Mouse (Mus musculus) heart, embryonic 13.5 days (tissue): ENCODE data around the gene Susd6. TPM values are rescaled to one million over a fixed set of nuclear protein-coding genes. Genes with fewer than 3 reads are reported as not detected.

Experiments
- ATAC-seq: fragments of 200-750 bp; cut with Nextera tagmentation; 2 replicates; pipeline ENCODE4 v1.8.0; 2017; ENCODE audit warnings: moderate TSS enrichment; ENCODE audit not compliant: insufficient number of reproducible peaks, low FRiP score, low TSS enrichment; ENCODE audit errors: extremely low read depth
- H3K27ac ChIP-seq: fragments of 300-500 bp; sonication (generic); replicated peaks from 2 replicates; pipeline ENCODE4 v1.5.1; 2015; ENCODE audit warnings: moderate library complexity, mild to moderate bottlenecking, inconsistent platforms
- H3K27me3 ChIP-seq: fragments of 300-500 bp; sonication (generic); replicated peaks from 2 replicates; pipeline ENCODE4 v1.6.1; 2015; ENCODE audit warnings: mild to moderate bottlenecking, inconsistent platforms
- H3K36me3 ChIP-seq: fragments of 300-500 bp; sonication (generic); 2 replicates; pipeline ENCODE4 v1.6.1; 2015; ENCODE audit warnings: mild to moderate bottlenecking, inconsistent platforms
- H3K4me1 ChIP-seq: fragments of 300-500 bp; sonication (generic); 2 replicates; pipeline ENCODE4 v1.6.1; 2015; ENCODE audit warnings: inconsistent platforms
- H3K4me2 ChIP-seq: fragments of 300-500 bp; sonication (generic); 2 replicates; pipeline ENCODE4 v1.6.1; 2015; ENCODE audit warnings: inconsistent platforms, mild to moderate bottlenecking, moderate library complexity
- H3K4me3 ChIP-seq: fragments of 300-500 bp; sonication (generic); 2 replicates; pipeline ENCODE4 v1.5.1; 2015; ENCODE audit warnings: moderate library complexity, mild to moderate bottlenecking, inconsistent platforms
- H3K9ac ChIP-seq: fragments of 300-500 bp; sonication (generic); 2 replicates; pipeline ENCODE4 v1.6.1; 2015; ENCODE audit warnings: inconsistent platforms, mild to moderate bottlenecking, moderate library complexity
- H3K9me3 ChIP-seq: fragments of 300-500 bp; sonication (generic); 2 replicates; pipeline ENCODE4 v1.6.1; 2016; ENCODE audit warnings: inconsistent platforms
- WGBS: fragments of 180-500 bp; shearing (Covaris S2); methylation state at CpG from one replicate; pipeline ENCODE4 v1.1.7; 2015; ENCODE audit warnings: mixed read lengths; 5-methylcytosine and 5-hydroxymethylcytosine counted together
- polyA plus RNA-seq: library from polyadenylated mRNA; unstranded; fragments of >200 nt; fragmentation: Nextera tagmentation; extraction: Ambion mirVana; gene quantifications from 2 replicates; pipeline ENCODE4 v1.2.1, GENCODE M21; 2015

Susd6 gene
- polyA plus RNA-seq, 1 experiment from 2014 or later = 14.3 TPM

DNA sequence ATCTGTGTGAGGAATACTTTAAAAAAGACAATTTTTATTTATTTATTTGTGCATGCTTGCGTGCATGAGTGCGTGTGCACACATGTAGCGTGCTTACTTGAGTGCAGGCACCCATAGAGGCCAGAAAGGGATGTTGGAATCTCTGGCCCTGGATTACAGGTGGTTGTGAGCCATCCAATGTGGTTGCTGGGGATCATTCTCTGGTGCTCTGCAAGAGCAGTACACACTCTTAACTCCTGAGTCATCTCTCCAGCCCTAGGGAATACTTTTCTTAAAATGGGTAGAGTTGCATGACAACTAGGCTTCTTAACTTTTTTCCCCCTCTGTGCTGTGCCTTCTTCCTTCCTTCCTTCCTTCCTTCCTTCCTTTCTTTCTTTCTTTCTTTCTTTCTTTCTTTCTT, 9.8 kb downstream of the Susd6 start:
- H3K4me2 ChIP-seq = no peak overlapping the region
- 96% methylated on average over 3 of the region's 3 CpGs for WGBS

DNA sequence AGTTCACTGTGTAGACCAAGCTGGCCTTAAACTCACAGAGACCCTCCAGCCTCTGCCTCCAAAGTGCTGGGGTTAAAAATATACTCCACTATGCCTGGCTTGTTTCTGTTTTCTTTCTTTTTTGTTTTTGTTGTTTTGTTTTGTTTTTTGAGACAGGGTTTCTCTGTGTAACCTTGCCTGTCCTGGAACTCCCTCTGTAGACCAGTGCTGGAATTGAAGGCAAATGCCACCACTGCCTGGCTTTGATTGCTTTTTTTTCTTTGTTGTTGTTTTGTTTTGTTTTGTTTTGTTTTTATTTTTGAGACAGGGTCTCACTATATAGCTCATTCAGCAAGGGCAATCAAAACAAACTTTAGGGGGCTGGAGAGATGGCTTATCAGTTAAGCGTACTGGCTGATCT, 11.1 kb downstream of the Susd6 start:
- no peak overlapping the region for H3K27ac ChIP-seq
- no peaks in the 10 kb centered on the region for H3K27me3 ChIP-seq
- H3K9me3 ChIP-seq = no peaks in the 10 kb centered on the region
- no peak overlapping the region for H3K4me2 ChIP-seq
- WGBS = 95% methylated on average over 1 of the region's 1 CpGs
- 0 out of 2 replicates have a peak, but pooled peaks cover 4% of the 10 kb centered on the region for H3K36me3 ChIP-seq
- peaks cover 29% of the 10 kb centered on the region for H3K4me1 ChIP-seq
- no peak for ATAC-seq
- no peak overlapping the region for H3K4me3 ChIP-seq
- no peak overlapping the region for H3K9ac ChIP-seq

More for the DNA sequence above, 9.8 kb downstream of the Susd6 start:
- Histone ChIP-seq H3K27ac (no peak overlapping the region), H3K36me3 (0 out of 2 replicates have a peak, but pooled peaks cover 4% of the 10 kb centered on the region), H3K27me3 (no peaks in the 10 kb centered on the region), H3K4me1 (peaks cover 40% of the 10 kb centered on the region), H3K9ac (no peak overlapping the region), H3K4me3 (no peak overlapping the region), H3K9me3 (no peaks in the 10 kb centered on the region)
- no peak for ATAC-seq

DNA sequence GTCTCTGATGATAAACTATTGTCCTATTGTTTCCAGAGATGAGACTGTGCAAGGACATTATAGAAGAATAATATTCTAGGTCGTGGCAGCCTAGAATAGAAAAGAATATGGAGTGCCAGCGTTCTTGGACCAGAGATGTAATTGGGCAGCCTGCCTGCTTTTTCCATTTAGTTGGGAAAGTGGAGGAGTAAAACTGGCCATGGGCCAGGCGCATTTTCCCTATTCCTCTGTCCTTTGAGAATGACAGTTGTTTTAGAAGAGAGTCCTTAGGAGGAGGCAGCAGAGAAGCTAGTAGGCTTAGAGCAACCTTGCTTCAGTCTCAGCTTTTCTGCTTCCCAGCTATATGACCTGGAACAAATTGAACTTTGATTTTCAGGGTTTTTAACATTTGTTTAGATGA, 13.6 kb downstream of the Susd6 start:
- Histone ChIP-seq H3K4me1 (peaks cover 33% of the 10 kb centered on the region), H3K4me3 (no peak overlapping the region), H3K9ac (no peak overlapping the region), H3K27ac (no peak overlapping the region), H3K36me3 (0 out of 2 replicates have a peak, but pooled peaks cover 4% of the 10 kb centered on the region), H3K27me3 (no peaks in the 10 kb centered on the region), H3K9me3 (no peaks in the 10 kb centered on the region), H3K4me2 (no peak overlapping the region)
- ATAC-seq = no peak
- 50% methylated on average over 3 of the region's 3 CpGs for WGBS

DNA sequence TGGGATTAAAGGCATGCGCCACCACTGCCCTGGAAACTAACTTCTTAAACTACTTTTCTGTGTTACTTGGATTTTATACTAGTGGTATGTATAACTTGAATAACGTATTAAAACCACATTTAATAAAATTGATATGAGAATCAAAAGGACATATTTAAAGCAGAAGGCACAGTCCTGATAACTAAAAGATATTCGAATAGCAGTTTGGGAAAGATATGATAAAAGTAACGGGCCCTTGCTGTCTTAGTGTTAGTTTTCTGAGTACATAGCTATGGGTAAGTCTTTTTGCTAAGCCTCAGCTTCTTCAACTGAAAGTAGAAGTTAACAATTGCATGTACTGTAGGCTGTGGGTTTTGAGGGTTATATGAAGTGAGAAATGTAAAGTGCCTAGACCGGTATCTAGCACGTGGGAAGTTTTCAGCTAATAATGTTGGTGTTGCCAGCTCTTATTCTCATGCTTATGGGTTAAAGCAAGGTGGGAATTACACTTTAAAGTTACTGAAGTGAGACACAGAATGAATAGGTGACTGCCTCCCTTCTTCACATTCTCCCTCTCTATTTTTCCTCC, 14.6 kb downstream of the Susd6 start:
- no peak overlapping the region for H3K4me3 ChIP-seq
- H3K27ac ChIP-seq = no peak overlapping the region
- H3K36me3 ChIP-seq = 0 out of 2 replicates have a peak, but pooled peaks cover 4% of the 10 kb centered on the region
- H3K4me2 ChIP-seq = no peak overlapping the region
- H3K27me3 ChIP-seq = no peaks in the 10 kb centered on the region
- no peak for ATAC-seq
- no peaks in the 10 kb centered on the region for H3K9me3 ChIP-seq
- peaks cover 41% of the 10 kb centered on the region for H3K4me1 ChIP-seq
- H3K9ac ChIP-seq = no peak overlapping the region
- 87% methylated on average over 6 of the region's 6 CpGs for WGBS

DNA sequence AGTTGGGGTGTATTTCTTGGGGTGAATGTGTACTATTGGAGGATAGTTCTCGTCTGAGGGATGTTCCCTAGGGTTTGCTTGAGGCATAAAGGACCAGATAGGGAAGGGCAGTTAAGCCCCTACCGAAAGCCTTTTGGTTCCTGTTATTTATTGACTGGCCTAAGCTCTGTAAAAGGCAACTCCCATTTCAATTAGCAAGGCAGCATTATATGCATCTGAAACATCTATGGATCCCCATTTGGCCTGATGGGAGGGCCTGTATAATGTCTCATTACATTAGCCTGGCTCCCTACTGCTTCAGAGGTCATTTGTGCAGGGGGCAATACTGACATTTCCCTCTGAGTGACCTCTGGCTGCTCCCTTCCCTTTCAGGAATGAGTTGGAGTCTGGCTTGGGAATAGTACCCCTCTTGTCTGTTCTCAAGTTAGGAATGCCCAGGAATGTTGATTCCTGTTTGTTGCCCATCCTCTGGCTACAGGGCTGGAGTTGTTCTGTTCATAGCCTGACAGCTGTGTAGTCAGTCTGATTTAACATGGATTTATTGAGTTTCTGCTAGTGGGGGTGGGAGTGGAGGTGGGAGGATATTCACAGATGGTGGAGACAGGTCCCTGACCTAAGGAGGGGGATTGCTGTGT, 17.3 kb downstream of the Susd6 start:
- no peak for ATAC-seq
- Histone ChIP-seq H3K4me3 (no peak overlapping the region), H3K36me3 (no peaks in the 10 kb centered on the region), H3K4me2 (no peak overlapping the region), H3K9ac (0 out of 2 replicates have a peak overlapping the region, but pooled peaks have one; percentile 4), H3K9me3 (no peaks in the 10 kb centered on the region), H3K27ac (0 out of 2 replicates have a peak overlapping the region, but pooled peaks have one; percentile 24), H3K4me1 (peaks cover 68% of the 10 kb centered on the region), H3K27me3 (no peaks in the 10 kb centered on the region)
- 69% methylated on average over 2 of the region's 2 CpGs for WGBS

DNA sequence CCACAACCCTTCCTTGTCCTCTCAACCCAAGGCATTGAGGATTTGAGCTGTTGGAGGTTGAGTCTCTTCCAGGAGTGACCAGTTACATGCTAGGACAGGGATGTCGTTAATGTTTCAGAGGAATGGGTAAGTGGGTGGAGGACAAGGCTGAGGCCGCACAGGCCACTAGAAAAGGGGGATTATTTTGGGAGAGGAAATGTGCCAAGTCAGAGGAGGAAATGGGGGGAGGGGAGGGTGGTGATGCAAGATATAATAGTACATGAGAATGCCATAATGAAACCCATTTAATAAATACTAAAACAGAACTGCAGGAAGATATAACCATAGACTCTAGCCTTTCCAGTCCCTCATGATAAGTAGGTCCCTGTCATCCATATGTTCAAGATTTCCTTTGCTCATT, 19.7 kb downstream of the Susd6 start:
- Histone ChIP-seq H3K36me3 (no peaks in the 10 kb centered on the region), H3K27me3 (no peaks in the 10 kb centered on the region), H3K4me2 (no peak overlapping the region), H3K9ac (no peak overlapping the region), H3K4me1 (peaks cover 71% of the 10 kb centered on the region), H3K27ac (no peak overlapping the region), H3K9me3 (no peaks in the 10 kb centered on the region), H3K4me3 (no peak overlapping the region)
- WGBS = 68% methylated on average over 2 of the region's 2 CpGs
- no peak for ATAC-seq

DNA sequence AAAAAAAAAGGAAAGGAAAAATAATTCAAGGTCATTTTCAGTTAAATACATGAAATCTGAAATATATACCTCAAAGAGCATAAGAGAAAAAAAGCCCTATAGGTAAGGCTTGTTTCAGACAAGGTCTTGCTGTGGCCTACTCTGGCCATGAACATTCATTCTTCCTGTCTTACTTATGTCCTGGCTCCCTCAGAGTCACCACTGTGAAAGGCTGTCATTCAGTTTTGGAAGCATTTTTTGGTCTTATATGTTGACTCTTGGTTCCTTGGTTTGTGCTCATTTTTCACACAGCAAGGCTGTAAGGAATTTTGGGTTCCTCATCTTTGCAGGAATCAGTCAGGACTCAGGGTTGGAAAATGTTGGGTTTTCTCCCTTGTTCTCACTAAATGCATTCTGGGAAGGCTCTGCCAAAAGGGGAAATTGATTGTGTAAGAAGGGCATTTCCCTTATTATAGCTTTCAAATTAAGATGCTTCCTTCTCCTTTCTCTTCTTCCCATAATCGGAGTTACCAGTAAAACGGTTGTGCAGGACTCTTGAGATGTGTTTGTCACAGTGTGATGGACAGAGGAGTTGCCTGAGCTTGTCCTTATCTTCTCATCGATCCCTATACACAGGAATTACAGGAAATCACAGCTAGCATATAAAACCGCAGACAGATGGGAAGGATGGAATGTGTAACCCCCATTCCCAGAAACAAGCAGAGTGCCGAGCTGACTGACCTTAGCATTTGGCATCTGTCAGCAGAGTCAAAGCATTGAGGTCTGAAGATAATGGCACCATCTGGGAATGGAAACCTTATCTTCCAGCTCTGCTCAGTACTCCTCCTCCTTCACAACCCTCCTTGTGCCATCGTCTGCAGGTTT, 21.6 kb downstream of the Susd6 start:
- Histone ChIP-seq H3K4me3 (no peak overlapping the region), H3K4me2 (peak overlapping the region; percentile 12), H3K27me3 (no peaks in the 10 kb centered on the region), H3K9me3 (no peaks in the 10 kb centered on the region), H3K4me1 (peaks cover 87% of the 10 kb centered on the region), H3K9ac (no peak overlapping the region), H3K27ac (peak overlapping the region; percentile 43; the same call in 1 of the 2 replicates), H3K36me3 (no peaks in the 10 kb centered on the region)
- 14% methylated on average over 6 of the region's 6 CpGs for WGBS
- no peak for ATAC-seq

DNA sequence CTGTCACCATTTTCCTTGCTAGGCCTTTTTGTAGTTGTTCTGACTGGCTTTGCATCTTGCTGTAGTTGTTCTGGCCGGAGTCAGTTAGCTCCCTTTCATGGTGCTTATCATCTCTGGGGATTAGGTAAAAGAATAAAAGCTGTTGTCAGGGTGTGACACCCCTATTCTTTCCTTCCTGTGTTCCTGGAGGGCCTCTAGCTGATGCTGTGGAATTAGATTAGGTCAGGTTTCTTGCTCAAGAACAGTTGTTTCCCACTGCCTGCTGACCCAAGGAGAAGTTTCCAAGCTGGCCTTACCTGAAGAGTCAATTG, 22.2 kb downstream of the Susd6 start:
- ATAC-seq = no peak
- 35% methylated on average over 1 of the region's 1 CpGs for WGBS
- Histone ChIP-seq H3K9me3 (no peaks in the 10 kb centered on the region), H3K9ac (no peak overlapping the region), H3K4me1 (peaks cover 87% of the 10 kb centered on the region), H3K27ac (peak overlapping the region; percentile 43; the same call in 1 of the 2 replicates), H3K4me3 (no peak overlapping the region), H3K27me3 (no peaks in the 10 kb centered on the region), H3K4me2 (peak overlapping the region; percentile 12), H3K36me3 (no peaks in the 10 kb centered on the region)

DNA sequence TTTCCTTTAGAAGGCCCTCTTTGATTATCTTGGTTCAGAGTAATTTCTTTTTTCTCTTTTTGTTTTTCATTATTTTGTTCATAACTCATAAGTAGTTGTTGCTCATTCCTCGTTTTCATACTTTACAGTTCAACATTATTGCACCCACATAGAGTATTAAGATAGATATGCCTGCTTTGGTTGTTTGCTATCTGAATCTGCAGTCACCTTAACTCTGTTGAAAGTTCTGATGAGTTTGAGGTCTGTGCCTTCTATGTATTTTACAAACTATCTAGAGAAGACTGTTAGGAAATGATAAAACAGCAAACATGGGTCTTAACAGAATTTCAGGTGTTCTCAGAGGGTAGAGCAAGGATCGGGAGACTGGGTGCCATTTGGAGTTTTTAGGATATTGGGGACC, 23.1 kb downstream of the Susd6 start:
- Histone ChIP-seq H3K9me3 (no peaks in the 10 kb centered on the region), H3K27ac (no peak overlapping the region), H3K4me3 (no peak overlapping the region), H3K27me3 (no peaks in the 10 kb centered on the region), H3K9ac (no peak overlapping the region), H3K36me3 (no peaks in the 10 kb centered on the region), H3K4me1 (peaks cover 91% of the 10 kb centered on the region), H3K4me2 (no peak overlapping the region)
- 81% methylated on average over 2 of the region's 2 CpGs for WGBS
- no peak for ATAC-seq

DNA sequence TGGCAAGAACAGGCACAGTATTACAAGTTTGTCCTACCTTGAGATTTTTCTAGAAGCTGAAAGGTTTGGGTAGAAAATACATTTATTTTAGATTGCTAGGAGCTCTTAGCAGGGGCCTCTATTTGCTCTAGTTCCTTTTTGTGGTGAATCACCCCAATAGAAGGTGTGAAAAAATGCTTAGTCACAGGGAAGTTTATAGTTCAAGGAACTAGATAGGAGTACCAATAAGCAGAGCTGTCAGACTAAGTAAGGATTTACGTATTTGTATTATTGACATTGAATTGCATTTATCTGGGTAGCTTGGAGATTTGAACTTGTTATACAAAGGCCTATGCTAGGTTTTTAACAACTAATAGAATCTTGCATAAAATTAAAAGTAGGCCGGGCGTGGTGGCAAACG, 23.6 kb downstream of the Susd6 start:
- Histone ChIP-seq H3K9ac (no peak overlapping the region), H3K27ac (no peak overlapping the region), H3K4me1 (peaks cover 93% of the 10 kb centered on the region), H3K4me3 (no peak overlapping the region), H3K27me3 (no peaks in the 10 kb centered on the region), H3K4me2 (no peak overlapping the region), H3K9me3 (no peaks in the 10 kb centered on the region), H3K36me3 (no peaks in the 10 kb centered on the region)
- WGBS = 89% methylated on average over 4 of the region's 4 CpGs
- no peak for ATAC-seq

DNA sequence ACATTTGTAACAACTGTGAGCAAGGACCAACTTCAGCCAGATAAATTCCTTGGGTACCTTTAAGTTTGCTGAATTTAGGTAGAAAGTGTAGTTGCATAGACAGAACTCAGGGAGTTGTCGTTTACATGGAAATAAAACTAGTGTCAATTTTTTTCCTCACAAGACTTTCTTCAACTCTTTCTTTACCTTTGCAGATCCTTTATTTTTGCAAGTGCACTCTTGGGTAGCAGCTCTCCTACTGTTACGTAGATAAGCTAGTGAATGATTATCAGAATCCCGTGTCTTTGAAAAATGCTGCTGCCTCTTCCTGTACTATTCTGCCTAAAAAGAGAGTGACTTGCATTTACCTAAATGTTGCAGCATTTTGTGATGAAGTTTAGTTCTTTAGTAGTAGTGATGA, 24.2 kb downstream of the Susd6 start:
- peaks cover 95% of the 10 kb centered on the region for H3K4me1 ChIP-seq
- no peak overlapping the region for H3K9ac ChIP-seq
- no peak overlapping the region for H3K27ac ChIP-seq
- no peaks in the 10 kb centered on the region for H3K9me3 ChIP-seq
- no peaks in the 10 kb centered on the region for H3K36me3 ChIP-seq
- no peak overlapping the region for H3K4me3 ChIP-seq
- H3K27me3 ChIP-seq = no peaks in the 10 kb centered on the region
- no peak overlapping the region for H3K4me2 ChIP-seq
- 47% methylated on average over 3 of the region's 3 CpGs for WGBS
- ATAC-seq = no peak
